Mouse (Mus musculus) neural tube, embryonic 14.5 days (tissue): ENCODE results near the gene Rbm34. TPM values are rescaled to one million over a fixed set of nuclear protein-coding genes. Genes with fewer than 3 reads are reported as not detected.
"Not testable (repeated sequence)": the region's sequence is repeated elsewhere in the genome, so short reads cannot be mapped to it uniquely, and the experiment has no call there.

Source experiments
- ATAC-seq: fragments of 200-750 bp; cut with Nextera tagmentation; 2 replicates; pipeline ENCODE4 v1.8.0; 2017; ENCODE audit warnings: low read depth, mild to moderate bottlenecking, moderate TSS enrichment, moderate library complexity
- H3K27ac ChIP-seq: fragments of 300-500 bp; sonication (generic); 2 replicates; pipeline ENCODE4 v1.5.1; 2014; ENCODE audit warnings: low read depth, mild to moderate bottlenecking, control low read depth, low read length, moderate library complexity, mixed read lengths
- H3K27me3 ChIP-seq: fragments of 300-500 bp; sonication (generic); 2 replicates; pipeline ENCODE4 v1.6.1; 2014; ENCODE audit warnings: low read length; ENCODE audit not compliant: control insufficient read depth, insufficient read depth
- H3K36me3 ChIP-seq: fragments of 300-500 bp; sonication (generic); 2 replicates; pipeline ENCODE4 v1.6.1; 2014; ENCODE audit warnings: low read length, mixed read lengths; ENCODE audit not compliant: control insufficient read depth, insufficient read depth
- H3K4me1 ChIP-seq: fragments of 300-500 bp; sonication (generic); 2 replicates; pipeline ENCODE4 v1.6.1; 2014; ENCODE audit warnings: low read length; ENCODE audit not compliant: control insufficient read depth, insufficient read depth
- H3K4me2 ChIP-seq: fragments of 300-500 bp; sonication (generic); 2 replicates; pipeline ENCODE4 v1.6.1; 2014; ENCODE audit warnings: mild to moderate bottlenecking, low read depth, low read length, control low read depth
- H3K4me3 ChIP-seq: fragments of 300-500 bp; sonication (generic); 2 replicates; pipeline ENCODE4 v1.5.1; 2014; ENCODE audit warnings: low read depth, low read length, control low read depth, mixed read lengths
- H3K9ac ChIP-seq: fragments of 300-500 bp; sonication (generic); replicated peaks from 2 replicates; pipeline ENCODE4 v1.6.1; 2014; ENCODE audit warnings: low read depth, mild to moderate bottlenecking, control low read depth, low read length, mixed read lengths
- H3K9me3 ChIP-seq: fragments of 300-500 bp; sonication (generic); 2 replicates; pipeline ENCODE4 v1.6.1; 2016; ENCODE audit warnings: low read length; ENCODE audit not compliant: control insufficient read depth
- WGBS: fragments of 180-500 bp; shearing (Covaris S2); extraction: QIAGEN DNeasy Blood & Tissue Kit; methylation state at CpG from one replicate; pipeline ENCODE4 v1.1.7; 2014; 5-methylcytosine and 5-hydroxymethylcytosine counted together
- polyA plus RNA-seq: library from polyadenylated mRNA; unstranded; fragments of >200 nt; fragmentation: Nextera tagmentation; extraction: Ambion mirVana; gene quantifications from 2 replicates; pipeline ENCODE4 v1.2.1, GENCODE M21; 2014

Rbm34 gene
- polyA plus RNA-seq, 1 experiment from 2014 or later: 25.4 TPM

DNA sequence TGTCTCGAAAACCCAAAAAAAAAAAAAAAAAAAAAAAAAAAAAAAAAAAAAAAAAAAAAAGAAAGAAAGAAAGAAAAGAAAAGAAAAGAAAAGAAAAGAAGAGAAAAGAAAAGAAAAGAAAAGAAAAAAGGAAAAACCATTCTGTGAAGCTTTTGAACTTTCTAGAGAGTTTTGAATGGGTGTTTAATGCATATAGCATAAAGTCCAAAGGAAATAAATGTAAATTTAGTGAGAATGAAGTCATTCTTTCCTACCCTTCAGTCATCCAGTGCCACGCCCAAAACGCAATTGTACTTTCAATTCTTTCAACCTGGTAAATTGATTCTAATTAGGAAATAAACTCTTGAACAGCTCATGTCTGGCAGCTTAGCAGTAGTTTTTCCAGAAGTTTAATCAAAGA, 7.7 kb upstream of the Rbm34 start:
- H3K4me2 ChIP-seq, H3K27ac ChIP-seq, H3K9me3 ChIP-seq, ATAC-seq, H3K27me3 ChIP-seq, H3K4me3 ChIP-seq, H3K36me3 ChIP-seq, H3K4me1 ChIP-seq, H3K9ac ChIP-seq: not testable (repeated sequence)
- WGBS: 56% methylated on average over 2 of the region's 3 CpGs

DNA sequence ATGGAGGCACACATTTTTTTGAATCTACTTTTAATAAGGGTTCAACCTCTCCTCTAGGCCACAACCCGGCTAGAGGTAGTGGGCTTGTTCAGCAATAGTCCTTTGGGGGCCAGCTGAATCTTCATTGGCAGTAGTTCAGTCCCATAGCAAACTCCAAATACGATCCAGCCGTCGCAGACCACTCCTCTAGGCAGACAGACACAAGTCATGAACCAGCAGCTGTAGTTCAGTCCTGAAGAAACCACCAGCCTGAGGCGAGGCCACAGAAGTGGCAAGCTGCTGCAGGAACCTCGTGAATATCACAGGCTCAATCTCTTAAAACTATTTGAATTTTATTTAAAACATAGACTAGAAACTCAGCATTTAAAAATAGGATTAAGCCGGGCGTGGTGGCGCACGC, 7.2 kb upstream of the Rbm34 start:
- no peak overlapping the region for H3K9ac ChIP-seq
- H3K4me2 ChIP-seq: no peak overlapping the region
- 83% methylated on average over 10 of the region's 10 CpGs for WGBS
- no peaks in the 10 kb centered on the region for H3K4me1 ChIP-seq
- no peak for ATAC-seq
- no peaks in the 10 kb centered on the region; the same call in 1 of the 2 replicates for H3K27me3 ChIP-seq
- H3K4me3 ChIP-seq: no peak overlapping the region
- H3K27ac ChIP-seq: no peak overlapping the region
- H3K36me3 ChIP-seq: no peaks in the 10 kb centered on the region
- no peaks in the 10 kb centered on the region for H3K9me3 ChIP-seq

DNA sequence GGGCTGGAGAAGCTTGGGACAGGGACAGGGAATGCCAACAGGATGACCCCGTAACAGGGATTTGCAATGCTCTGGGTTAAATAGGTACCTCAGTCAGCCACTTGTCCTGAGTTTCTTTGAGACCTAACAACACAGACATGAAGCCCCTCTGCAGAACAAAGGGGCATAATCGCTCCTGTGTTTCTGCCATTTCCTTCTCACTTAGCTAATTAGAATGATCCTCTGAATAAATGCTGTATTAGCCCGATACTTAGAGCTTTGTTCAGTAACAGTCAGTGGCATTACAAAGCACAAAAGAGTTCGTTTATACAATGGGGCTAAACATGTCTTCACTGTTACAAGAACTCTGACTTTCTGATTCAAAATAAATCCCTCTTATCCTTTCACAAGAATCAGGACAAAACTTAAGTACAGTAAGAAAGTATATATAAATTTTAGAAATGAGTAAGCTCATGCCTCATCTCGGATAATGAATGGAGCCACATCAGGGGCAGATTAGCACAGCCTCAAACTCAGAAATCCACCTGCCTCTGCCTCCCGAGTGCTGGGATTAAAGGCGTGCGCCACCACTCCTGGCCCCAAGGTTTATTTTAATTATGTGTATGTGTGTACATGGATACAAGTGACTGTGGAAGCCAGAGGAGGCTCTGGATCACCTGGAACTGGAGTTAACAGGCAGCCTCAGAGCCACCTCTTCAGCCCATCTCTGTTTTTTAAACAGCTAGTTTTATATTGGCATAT, 5.9 kb upstream of the Rbm34 start:
- no peak overlapping the region for H3K9ac ChIP-seq
- H3K4me2 ChIP-seq: no peak overlapping the region
- 68% methylated on average over 8 of the region's 8 CpGs for WGBS
- no peak for ATAC-seq
- H3K36me3 ChIP-seq: no peaks in the 10 kb centered on the region
- H3K9me3 ChIP-seq: no peaks in the 10 kb centered on the region
- H3K4me3 ChIP-seq: no peak overlapping the region
- no peak overlapping the region for H3K27ac ChIP-seq
- H3K4me1 ChIP-seq: no peaks in the 10 kb centered on the region
- no peaks in the 10 kb centered on the region; the same call in 1 of the 2 replicates for H3K27me3 ChIP-seq

DNA sequence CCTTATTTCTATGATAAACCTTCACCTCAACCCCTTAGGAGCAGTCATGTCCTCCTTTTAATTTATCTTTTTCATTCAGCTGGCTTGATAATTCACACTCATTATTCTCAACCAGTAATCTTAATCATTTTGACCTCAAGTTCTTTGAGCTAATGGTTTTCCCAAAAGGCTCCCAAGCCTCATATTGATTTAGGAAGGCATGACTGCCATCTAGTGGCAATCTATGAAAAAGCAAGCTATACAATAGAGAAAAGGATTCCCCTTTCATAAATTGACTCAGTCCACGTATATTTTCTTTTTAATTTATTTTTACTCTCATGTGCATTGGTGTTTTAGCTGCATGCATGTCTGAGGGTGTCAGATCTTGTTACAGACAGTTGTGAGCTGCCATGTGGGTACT, 4.8 kb upstream of the Rbm34 start:
- Histone ChIP-seq H3K9ac (no peak overlapping the region), H3K4me3 (no peak overlapping the region), H3K36me3 (no peaks in the 10 kb centered on the region), H3K27ac (no peak overlapping the region), H3K9me3 (no peaks in the 10 kb centered on the region), H3K27me3 (no peaks in the 10 kb centered on the region; the same call in 1 of the 2 replicates), H3K4me2 (no peak overlapping the region), H3K4me1 (no peaks in the 10 kb centered on the region)
- WGBS: 15% methylated on average over 1 of the region's 1 CpGs
- no peak for ATAC-seq

DNA sequence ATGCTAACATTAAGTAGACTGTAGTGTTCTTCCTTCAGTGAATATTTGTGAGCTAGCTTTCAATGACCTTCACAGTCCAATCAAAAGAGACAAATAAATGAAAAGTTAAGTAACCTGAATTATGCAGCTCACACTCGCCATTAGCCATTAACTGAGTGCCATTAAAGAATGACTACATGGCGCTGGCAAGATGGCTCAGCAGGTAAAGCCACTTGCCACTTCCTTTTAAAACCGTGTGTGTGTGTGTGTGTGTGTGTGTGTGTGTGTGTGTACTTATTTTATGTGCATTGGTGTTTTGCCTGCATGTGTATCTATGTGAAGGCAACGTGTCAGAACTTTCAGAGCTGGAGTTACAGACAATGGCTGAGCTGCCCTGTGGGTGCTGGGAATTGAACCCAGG, 3.6 kb upstream of the Rbm34 start:
- H3K9ac ChIP-seq: no peak overlapping the region
- H3K9me3 ChIP-seq: no peaks in the 10 kb centered on the region
- WGBS: 82% methylated on average over 4 of the region's 4 CpGs
- no peak overlapping the region for H3K4me2 ChIP-seq
- no peaks in the 10 kb centered on the region for H3K36me3 ChIP-seq
- H3K4me3 ChIP-seq: no peak overlapping the region
- no peaks in the 10 kb centered on the region; the same call in 1 of the 2 replicates for H3K27me3 ChIP-seq
- no peak overlapping the region for H3K27ac ChIP-seq
- ATAC-seq: no peak
- peaks cover 5% of the 10 kb centered on the region; the same call in 1 of the 2 replicates for H3K4me1 ChIP-seq

DNA sequence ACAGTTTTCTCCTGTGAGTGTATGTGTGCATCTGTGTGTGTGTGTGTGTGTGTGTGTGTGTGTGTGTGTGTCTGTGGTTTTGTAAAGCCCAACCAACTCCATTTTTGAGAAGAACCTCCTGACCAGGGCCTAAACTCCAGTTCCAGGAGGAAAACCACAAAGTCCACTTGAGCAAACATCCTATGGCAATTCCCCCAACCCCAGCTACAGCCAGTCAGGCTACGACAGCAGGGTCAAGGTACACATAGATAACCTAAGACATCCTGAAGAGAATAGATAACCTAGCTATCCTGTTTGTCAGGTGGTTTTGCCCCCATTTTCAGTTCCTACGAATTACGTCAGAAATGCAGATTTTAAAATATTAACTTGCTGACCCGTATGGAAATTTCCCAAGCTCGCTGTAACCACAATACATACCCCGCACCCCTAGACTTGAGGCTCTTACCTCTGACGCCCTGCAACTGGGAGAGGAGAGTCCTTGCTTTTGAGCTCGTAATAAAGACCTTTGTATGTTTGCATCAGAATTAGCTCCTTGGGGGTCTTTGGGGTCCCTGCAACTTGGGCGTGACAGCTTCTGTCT, 2.9 kb upstream of the Rbm34 start:
- 74% methylated on average over 9 of the region's 9 CpGs for WGBS

DNA sequence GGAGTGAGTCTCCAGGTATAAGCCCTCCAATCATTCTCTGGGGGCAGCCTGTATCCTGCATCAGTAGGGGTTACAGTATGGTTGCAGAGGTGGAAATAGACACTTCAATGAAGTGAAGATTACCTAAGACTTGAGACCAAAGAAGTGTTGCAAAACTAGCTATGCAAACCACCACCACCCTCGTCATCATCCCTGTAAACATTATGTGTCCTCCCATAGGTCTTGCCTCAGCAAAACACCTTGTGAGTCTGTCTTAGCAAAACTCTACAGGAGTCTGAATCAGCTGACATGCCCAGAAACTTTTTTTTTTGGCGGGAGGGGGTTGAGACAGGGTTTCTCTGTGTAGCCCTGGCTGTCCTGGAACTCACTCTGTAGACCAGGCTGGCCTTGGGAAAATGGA, 1.8 kb upstream of the Rbm34 start:
- Histone ChIP-seq H3K36me3 (no peaks in the 10 kb centered on the region), H3K27me3 (no peaks in the 10 kb centered on the region), H3K9ac (no peak overlapping the region), H3K9me3 (no peaks in the 10 kb centered on the region), H3K4me2 (no peak overlapping the region), H3K4me3 (no peak overlapping the region), H3K4me1 (peaks cover 5% of the 10 kb centered on the region; the same call in 1 of the 2 replicates), H3K27ac (no peak overlapping the region)
- ATAC-seq: no peak
- WGBS: 83% methylated on average over 2 of the region's 2 CpGs

More for the DNA sequence above, 2.9 kb upstream of the Rbm34 start:
- no peak for ATAC-seq
- no peaks in the 10 kb centered on the region; the same call in 1 of the 2 replicates for H3K27me3 ChIP-seq
- H3K4me3 ChIP-seq: no peak overlapping the region
- no peaks in the 10 kb centered on the region for H3K36me3 ChIP-seq
- no peak overlapping the region for H3K4me2 ChIP-seq
- no peak overlapping the region for H3K27ac ChIP-seq
- peaks cover 5% of the 10 kb centered on the region; the same call in 1 of the 2 replicates for H3K4me1 ChIP-seq
- no peak overlapping the region for H3K9ac ChIP-seq
- no peaks in the 10 kb centered on the region for H3K9me3 ChIP-seq

DNA sequence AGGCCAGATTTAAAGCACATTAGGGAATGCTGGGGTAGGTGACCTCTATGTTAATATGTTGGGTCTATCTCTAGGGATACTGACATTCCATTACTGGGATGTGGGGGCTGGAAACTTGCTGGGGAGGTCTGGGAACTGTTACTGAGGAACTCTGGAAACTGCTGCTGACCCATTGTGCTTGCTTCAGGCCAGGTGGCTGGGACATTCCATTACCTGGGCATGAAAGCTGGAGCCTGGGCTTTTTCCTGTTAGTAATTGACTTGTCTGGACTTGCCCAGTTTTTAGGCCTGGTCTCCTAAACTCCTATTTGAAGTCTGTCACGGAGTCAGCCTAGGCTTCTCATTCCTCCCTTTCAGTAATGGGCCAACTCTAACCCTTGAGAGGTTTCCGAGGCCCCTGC, 1.2 kb upstream of the Rbm34 start:
- Histone ChIP-seq H3K36me3 (no peaks in the 10 kb centered on the region), H3K27ac (no peak overlapping the region), H3K4me2 (no peak overlapping the region), H3K9me3 (no peaks in the 10 kb centered on the region), H3K4me1 (peaks cover 5% of the 10 kb centered on the region; the same call in 1 of the 2 replicates), H3K27me3 (no peaks in the 10 kb centered on the region), H3K9ac (no peak overlapping the region), H3K4me3 (no peak overlapping the region)
- ATAC-seq: no peak
- 77% methylated on average over 2 of the region's 2 CpGs for WGBS

DNA sequence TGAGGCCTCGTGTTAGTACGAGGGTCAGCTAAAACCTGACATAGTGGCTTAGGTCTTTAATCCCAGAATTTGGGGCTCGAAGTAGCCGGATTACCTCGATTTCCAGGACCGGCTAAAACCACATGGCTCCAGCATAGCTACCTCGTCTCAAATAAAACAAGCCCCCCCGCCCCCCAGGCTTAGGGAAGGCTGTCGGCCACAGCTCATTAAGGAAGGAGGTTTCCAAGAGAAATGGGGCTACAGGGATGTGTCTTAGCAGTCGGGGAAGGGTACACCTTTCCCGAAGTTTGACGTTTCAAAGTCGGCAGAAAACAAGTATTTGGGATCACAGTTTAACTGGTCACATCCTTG, 418 bp upstream of the Rbm34 start:
- Histone ChIP-seq H3K4me2 (peak overlapping the region; percentile 74), H3K9me3 (no peaks in the 10 kb centered on the region), H3K27me3 (no peaks in the 10 kb centered on the region), H3K9ac (peak overlapping the region; percentile 64; the same call in 1 of the 2 replicates), H3K4me3 (peak overlapping the region; percentile 88), H3K27ac (peak overlapping the region; percentile 78), H3K36me3 (no peaks in the 10 kb centered on the region; the same call in 1 of the 2 replicates), H3K4me1 (peaks cover 5% of the 10 kb centered on the region; the same call in 1 of the 2 replicates)
- ATAC-seq: no peak; the same call in 1 of the 2 replicates
- WGBS: 12% methylated on average over 13 of the region's 13 CpGs
